11 mouse cellular contexts compared by ENCODE assay signal in the genomic region with DNA sequence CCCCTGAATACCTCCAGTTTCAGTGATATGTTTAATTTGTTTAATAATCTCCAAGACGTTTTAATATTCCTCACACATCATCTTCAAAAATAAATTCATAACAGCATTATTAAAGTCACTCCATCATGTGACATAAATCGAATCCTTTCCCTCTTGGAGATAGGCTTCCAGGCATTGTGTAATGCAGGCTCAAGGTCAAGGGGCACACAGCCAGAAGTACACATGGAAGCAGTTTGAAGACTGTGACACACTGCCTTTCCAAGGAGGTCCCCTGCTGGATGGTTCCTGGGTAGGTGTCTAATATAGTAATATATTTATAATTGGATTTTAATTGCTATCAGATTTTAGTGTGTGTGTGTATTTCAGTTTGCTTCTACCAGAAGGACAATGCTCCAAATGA.
DNase-seq lines count a peak whose midpoint lies in the region; ATAC-seq and TF ChIP-seq lines count a peak whose summit lies in the region.
"Had no signal": no experiment of that assay in that cellular context is flagged by ENCODE, and none has a peak within 500 bp of the region (broad histone marks: within the 10 kb centered on the region; RNA-seq: fewer than 3 reads in every experiment).

No protein-coding gene starts in this region.

- H3K4me2 ChIP-seq in hindbrain, embryonic 14.5 days (replicated peaks): no peak overlapping the region
- no peak overlapping the region for H3K4me2 ChIP-seq in hindbrain, embryonic 13.5 days
- H3K4me2 ChIP-seq: embryonic facial prominence, embryonic 13.5 days had no signal

- no peak for DNase-seq in hindbrain, embryonic 14.5 days (ENCODE audit: low spot score)
- peak; percentile 80 for DNase-seq in adrenal gland, adult 2 months
- peak; percentile 82 for DNase-seq in gastrocnemius, adult 2 months
- DNase-seq in lung, adult 2 months: peak; percentile 8
- no peak for DNase-seq in retina, embryonic 14.5 days (ENCODE audit: low spot score)
- DNase-seq in embryo, embryonic 9.5 days (ENCODE audit: extremely low spot score): no peak
- DNase-seq: liver, postnatal 0 days had no signal

- no peaks in the 10 kb centered on the region for H3K9me3 ChIP-seq in hindbrain, embryonic 14.5 days (ENCODE audit: control insufficient read depth, low read length)
- no peaks in the 10 kb centered on the region for H3K9me3 ChIP-seq in hindbrain, embryonic 13.5 days
- H3K9me3 ChIP-seq: embryonic facial prominence, embryonic 13.5 days had no signal

- no peak for ATAC-seq in hindbrain, embryonic 14.5 days (ENCODE audit: low FRiP score)
- ATAC-seq in hindbrain, embryonic 13.5 days (ENCODE audit: low FRiP score): no peak
- ATAC-seq in CD4-positive, CD25-positive, alpha-beta regulatory T cell, adult 4 months: no peak
- ATAC-seq: forebrain, embryonic 14.5 days; liver, postnatal 0 days had no signal

- 47% methylated on average over 2 of the region's 2 CpGs for WGBS in hindbrain, embryonic 14.5 days
- WGBS in hindbrain, embryonic 13.5 days: 57% methylated on average over 2 of the region's 2 CpGs
- WGBS in lung, adult 2 months: 35% methylated on average over 2 of the region's 2 CpGs

- TF ChIP-seq CTCF in gastrocnemius, adult 2 months (IDR thresholded peaks at IDR 0.05): peak; percentile 38
- no peak for TF ChIP-seq CTCF in lung, adult 2 months (IDR thresholded peaks at IDR 0.05; ENCODE audit: insufficient read depth, low read length)

- peaks cover 37% of the 10 kb centered on the region for H3K4me1 ChIP-seq in hindbrain, embryonic 14.5 days (replicated peaks; ENCODE audit: control insufficient read depth, insufficient read depth, low read length)
- peaks cover 48% of the 10 kb centered on the region for H3K4me1 ChIP-seq in hindbrain, embryonic 13.5 days (replicated peaks)
- H3K4me1 ChIP-seq in lung, adult 2 months (ENCODE audit: control insufficient read depth, insufficient read depth, low read length): no peaks in the 10 kb centered on the region; the same call in 1 of the 2 replicates

- intact Hi-C loops in gastrocnemius, adult 2 months (cut with DNase I): no loop called here

- TF ChIP-seq POLR2A in lung, adult 2 months (IDR thresholded peaks at IDR 0.05; ENCODE audit: borderline replicate concordance, extremely low read depth, low read depth, low read length): no peak

- H3K4me3 ChIP-seq in hindbrain, embryonic 14.5 days (replicated peaks; ENCODE audit: low read length): no peak overlapping the region
- no peak overlapping the region for H3K4me3 ChIP-seq in hindbrain, embryonic 13.5 days
- no peak overlapping the region for H3K4me3 ChIP-seq in gastrocnemius, adult 2 months
- H3K4me3 ChIP-seq in lung, adult 2 months (replicated peaks; ENCODE audit: extremely low read depth, low read depth, low read length): no peak overlapping the region
- H3K4me3 ChIP-seq: embryonic facial prominence, embryonic 13.5 days had no signal

- H3K36me3 ChIP-seq in hindbrain, embryonic 14.5 days (replicated peaks; ENCODE audit: control insufficient read depth, insufficient read depth): no peaks in the 10 kb centered on the region
- no peaks in the 10 kb centered on the region for H3K36me3 ChIP-seq in hindbrain, embryonic 13.5 days
- H3K36me3 ChIP-seq: embryonic facial prominence, embryonic 13.5 days had no signal

- H3K27ac ChIP-seq in hindbrain, embryonic 14.5 days: peak overlapping the region; percentile 38
- H3K27ac ChIP-seq in hindbrain, embryonic 13.5 days: no peak overlapping the region
- peak overlapping the region; percentile 61; the same call in 1 of the 2 replicates for H3K27ac ChIP-seq in gastrocnemius, adult 2 months
- H3K27ac ChIP-seq: embryonic facial prominence, embryonic 13.5 days had no signal

- no peaks in the 10 kb centered on the region for H3K27me3 ChIP-seq in hindbrain, embryonic 14.5 days (ENCODE audit: control insufficient read depth, insufficient read depth, low read length)
- no peaks in the 10 kb centered on the region for H3K27me3 ChIP-seq in hindbrain, embryonic 13.5 days
- H3K27me3 ChIP-seq: embryonic facial prominence, embryonic 13.5 days had no signal

- no peak overlapping the region for H3K9ac ChIP-seq in hindbrain, embryonic 14.5 days
- no peak overlapping the region for H3K9ac ChIP-seq in hindbrain, embryonic 13.5 days
- H3K9ac ChIP-seq: embryonic facial prominence, embryonic 13.5 days; liver, postnatal 0 days had no signal

Comparison
In these comparisons a context has a peak if more than half of its experiments do, and no peak if none do; other contexts are left out.
1. DNase-seq: peak in adrenal gland, adult 2 months (single experiment), gastrocnemius, adult 2 months (single experiment) and lung, adult 2 months (single experiment); none in hindbrain, embryonic 14.5 days (single experiment), retina, embryonic 14.5 days (single experiment) and embryo, embryonic 9.5 days (single experiment).